Mouse (Mus musculus) MEL (cell line): Measurements from ENCODE around the gene Cblc. TPM values are rescaled to one million over a fixed set of nuclear protein-coding genes. Genes with fewer than 3 reads are reported as not detected.

Experiments used
- DNase-seq: peaks from one replicate; pipeline ENCODE4 v3.0.0; 2011; ENCODE audit warnings: low read depth, low spot score
- H3K27ac ChIP-seq: 2 replicates; pipeline ENCODE4 v1.5.1; 2012; ENCODE audit warnings: low read depth, mild to moderate bottlenecking, control low read depth, low read length, moderate library complexity; ENCODE audit not compliant: control insufficient read depth
- H3K27me3 ChIP-seq, 2 experiments: fragments of 150-350 bp in 1 of 2; sonication (generic) in 1 of 2; 2 replicates each; pipeline ENCODE4 v1.6.1; 2012; ENCODE audit warnings: low read length in 2 of 2, mild to moderate bottlenecking in 2 of 2, improper control_type of control experiment in 1 of 2, moderate library complexity in 1 of 2; ENCODE audit not compliant: insufficient read depth in 2 of 2, control insufficient read depth in 1 of 2
- H3K36me3 ChIP-seq, 2 experiments: 2 replicates each; pipeline ENCODE4 v1.6.1; 2012 to 2014; ENCODE audit warnings: low read length in 2 of 2, improper control_type of control experiment in 1 of 2, inconsistent platforms in 1 of 2, mild to moderate bottlenecking in 1 of 2; ENCODE audit not compliant: insufficient read depth in 2 of 2, control insufficient read depth in 1 of 2
- H3K4me1 ChIP-seq, 2 experiments: fragments of 150-350 bp in 1 of 2; sonication (generic) in 1 of 2; 2 replicates each; pipeline ENCODE4 v1.6.1; 2012; ENCODE audit warnings: low read length in 2 of 2, improper control_type of control experiment in 1 of 2, mild to moderate bottlenecking in 1 of 2; ENCODE audit not compliant: insufficient read depth in 2 of 2, control insufficient read depth in 1 of 2
- H3K4me3 ChIP-seq, 2 experiments: fragments of 150-350 bp in 1 of 2; sonication (generic) in 1 of 2; 2 replicates each; pipeline ENCODE4 v1.5.1; 2012; ENCODE audit warnings: low read depth in 2 of 2, low read length in 2 of 2, mild to moderate bottlenecking in 2 of 2, moderate library complexity in 2 of 2, control low read depth in 1 of 2, improper control_type of control experiment in 1 of 2; ENCODE audit not compliant: control insufficient read depth in 1 of 2, insufficient read depth in 1 of 2
- H3K79me2 ChIP-seq: 2 replicates; pipeline ENCODE4 v1.6.1; 2012; ENCODE audit warnings: mild to moderate bottlenecking, low read length, moderate library complexity; ENCODE audit not compliant: control insufficient read depth, poor library complexity, insufficient read depth
- H3K9ac ChIP-seq: 2 replicates; pipeline ENCODE4 v1.6.1; 2012; ENCODE audit warnings: low read depth, mild to moderate bottlenecking, control low read depth, low read length, moderate library complexity; ENCODE audit not compliant: control insufficient read depth, poor library complexity, severe bottlenecking
- H3K9me3 ChIP-seq: fragments of 150-350 bp; sonication (generic); replicated peaks from 2 replicates; pipeline ENCODE4 v1.6.1; 2012; ENCODE audit warnings: mild to moderate bottlenecking, low read length, improper control_type of control experiment, moderate library complexity; ENCODE audit not compliant: insufficient read depth
- CHD2 ChIP-seq: IDR thresholded peaks from 2 replicates; pipeline ENCODE4 v1.6.1; 2011; ENCODE audit warnings: low read length, improper control_type of control experiment
- CTCF ChIP-seq, 3 experiments: IDR thresholded peaks in 2 of 3; conservative IDR thresholded peaks in 1 of 3; 2 replicates each; pipeline ENCODE4 v1.5.1; 2011 to 2012; ENCODE audit warnings: low read length in 3 of 3, low read depth in 2 of 3, mild to moderate bottlenecking in 2 of 3, improper control_type of control experiment in 1 of 3, inconsistent platforms in 1 of 3, mixed read lengths in 1 of 3, moderate library complexity in 1 of 3; ENCODE audit not compliant: control insufficient read depth in 1 of 3, insufficient read depth in 1 of 3, poor library complexity in 1 of 3, severe bottlenecking in 1 of 3
- EP300 ChIP-seq, 2 experiments: IDR thresholded peaks; 2 replicates each; pipeline ENCODE4 v1.6.1; 2011; ENCODE audit warnings: improper control_type of control experiment in 2 of 2, low read length in 2 of 2, low read depth in 1 of 2, mild to moderate bottlenecking in 1 of 2
- ETS1 ChIP-seq: IDR thresholded peaks from 2 replicates; pipeline ENCODE4 v1.6.1; 2012; ENCODE audit warnings: low read depth, mild to moderate bottlenecking, inconsistent platforms, low read length, improper control_type of control experiment, moderate library complexity
- HCFC1 ChIP-seq: IDR thresholded peaks from 2 replicates; pipeline ENCODE4 v1.6.1; 2012; ENCODE audit warnings: low read depth, mild to moderate bottlenecking, inconsistent platforms, low read length, improper control_type of control experiment, moderate library complexity
- JUND ChIP-seq: IDR thresholded peaks from 2 replicates; pipeline ENCODE4 v1.6.1; 2011; ENCODE audit warnings: low read depth, mild to moderate bottlenecking, improper control_type of control experiment, low read length
- MAFK ChIP-seq: IDR thresholded peaks from 2 replicates; pipeline ENCODE4 v1.6.1; 2011; ENCODE audit warnings: low read depth, mild to moderate bottlenecking, low read length, improper control_type of control experiment, borderline replicate concordance
- MEF2A ChIP-seq: IDR thresholded peaks from 2 replicates; pipeline ENCODE4 v1.6.1; 2014; ENCODE audit warnings: low read depth, mild to moderate bottlenecking, inconsistent platforms, low read length, improper control_type of control experiment; ENCODE audit not compliant: poor library complexity, insufficient replicate concordance, severe bottlenecking; ENCODE audit errors: extremely low read depth
- MXI1 ChIP-seq: IDR thresholded peaks from 2 replicates; pipeline ENCODE4 v1.6.1; 2011; ENCODE audit warnings: mild to moderate bottlenecking, low read depth, low read length, improper control_type of control experiment
- NRF1 ChIP-seq: IDR thresholded peaks from 2 replicates; pipeline ENCODE4 v1.6.1; 2014; ENCODE audit warnings: low read depth, mild to moderate bottlenecking, inconsistent platforms, low read length, improper control_type of control experiment, moderate library complexity; ENCODE audit not compliant: poor library complexity, insufficient read depth, severe bottlenecking
- POLR2AphosphoS5 ChIP-seq: IDR thresholded peaks from 2 replicates; pipeline ENCODE4 v1.6.1; 2012; ENCODE audit warnings: low read depth, borderline replicate concordance, mild to moderate bottlenecking, inconsistent platforms, low read length, moderate library complexity, mixed read lengths
- RAD21 ChIP-seq: IDR thresholded peaks from 2 replicates; pipeline ENCODE4 v1.6.1; 2011; ENCODE audit warnings: mild to moderate bottlenecking, low read depth, low read length, improper control_type of control experiment
- SMC3 ChIP-seq: IDR thresholded peaks from 2 replicates; pipeline ENCODE4 v1.6.1; 2011; ENCODE audit warnings: low read depth, low read length, improper control_type of control experiment
- TAL1 ChIP-seq: IDR thresholded peaks from 2 replicates; pipeline ENCODE4 v1.6.1; 2012; ENCODE audit warnings: mild to moderate bottlenecking, inconsistent platforms, low read length, moderate library complexity, mixed read lengths
- TBP ChIP-seq: IDR thresholded peaks from 2 replicates; pipeline ENCODE4 v1.8.0; 2011; ENCODE audit warnings: low read depth, low read length, improper control_type of control experiment
- TCF12 ChIP-seq: IDR thresholded peaks from 2 replicates; pipeline ENCODE4 v1.6.1; 2014; ENCODE audit warnings: low read depth, mild to moderate bottlenecking, inconsistent platforms, low read length, improper control_type of control experiment, moderate library complexity
- USF1 ChIP-seq: IDR thresholded peaks from 2 replicates; pipeline ENCODE4 v1.6.1; 2014; ENCODE audit warnings: low read depth, mild to moderate bottlenecking, inconsistent platforms, low read length, improper control_type of control experiment, moderate library complexity
- ZC3H11A ChIP-seq: IDR thresholded peaks from 2 replicates; pipeline ENCODE4 v1.6.1; 2012; ENCODE audit warnings: low read depth, mild to moderate bottlenecking, inconsistent platforms, low read length, improper control_type of control experiment
- ZKSCAN1 ChIP-seq: IDR thresholded peaks from 2 replicates; pipeline ENCODE4 v1.6.1; 2012; ENCODE audit warnings: low read depth, mild to moderate bottlenecking, inconsistent platforms, low read length, improper control_type of control experiment, moderate library complexity
- polyA plus RNA-seq, 2 experiments: library from polyadenylated mRNA; stranded (reverse) in 1 of 2; unstranded in 1 of 2; fragments of >175 nt in 1 of 2; fragments of >200 nt in 1 of 2; gene quantifications; 2 replicates each; pipeline versions ENCODE4 v1.2.1 to v1.2.4; 2012; ENCODE audit warnings: low replicate concordance in 2 of 2, low read depth in 1 of 2; ENCODE audit not compliant: insufficient read length in 2 of 2, insufficient read depth in 1 of 2, missing spikeins in 1 of 2
- total RNA-seq: library from RNA; depleted of rRNA; stranded (reverse); fragments of 300-350 nt; gene quantifications from 2 replicates; pipeline ENCODE4 v1.2.3, GENCODE M21; 2012

Cblc gene
- total and polyA plus RNA-seq, 3 experiments, result not detected

- TF ChIP-seq ZKSCAN1, result no peak
- TF ChIP-seq SMC3, result no peak
- TF ChIP-seq CTCF (IDR thresholded peaks at IDR 0.05 in 2 of 3, conservative IDR thresholded peaks at IDR 0.05 in 1 of 3; ENCODE audit: control insufficient read depth in 1 of 3, insufficient read depth in 1 of 3, low read depth in 2 of 3, low read length in 3 of 3, poor library complexity in 1 of 3, severe bottlenecking in 1 of 3), result peak in 2 of 3 experiments; percentile 39 to 40; a peak in 4 of 6 replicates
- no peak for TF ChIP-seq POLR2AphosphoS5
- TF ChIP-seq HCFC1, result no peak
- no peak for TF ChIP-seq MXI1
- peak; percentile 13 for TF ChIP-seq RAD21
- no peak for TF ChIP-seq TBP
- no peak for TF ChIP-seq MAFK
- TF ChIP-seq ETS1, result no peak
- TF ChIP-seq JUND, result no peak
- no peak for TF ChIP-seq ZC3H11A
- TF ChIP-seq TCF12, result no peak
- no peak for TF ChIP-seq EP300 (IDR thresholded peaks at IDR 0.05; ENCODE audit: low read depth in 1 of 2, low read length in 2 of 2)
- no peak for TF ChIP-seq CHD2
- no peak for TF ChIP-seq TAL1
- Histone ChIP-seq H3K79me2 (no peaks in the 10 kb centered on the region), H3K4me3 (no peak overlapping the region), H3K9me3 (no peaks in the 10 kb centered on the region), H3K4me1 (peaks cover 13 to 30% of the 10 kb centered on the region in 2 experiments; a peak in 3 of 4 replicates), H3K27me3 (no peaks in the 10 kb centered on the region), H3K9ac (no peak overlapping the region), H3K27ac (no peak overlapping the region), H3K36me3 (peaks cover 0 to 15% of the 10 kb centered on the region in 2 experiments; a peak in 2 of 4 replicates)
- peak; percentile 37 for DNase-seq
Observed at GRCm38 (mm10) chr7:19752652-19753051, 44.0 kb downstream of the Cblc start.

- 0 out of 4 replicates have a peak overlapping the region, but pooled peaks of 1 of the 2 experiments have one; percentile 13 for H3K4me3 ChIP-seq
- DNase-seq, result no peak
Observed at GRCm38 (mm10) chr7:19751070-19751383, 45.6 kb downstream of the Cblc start.

More at GRCm38 (mm10) chr7:19751070-19751383, 45.6 kb downstream of the Cblc start:
- no peak for TF ChIP-seq TBP
- TF ChIP-seq MEF2A, result no peak
- no peak for TF ChIP-seq MXI1
- TF ChIP-seq TAL1, result no peak
- no peak for TF ChIP-seq POLR2AphosphoS5
- no peak for TF ChIP-seq ZKSCAN1
- TF ChIP-seq SMC3, result no peak
- no peak for TF ChIP-seq USF1
- no peak for TF ChIP-seq NRF1
- TF ChIP-seq MAFK, result no peak
- TF ChIP-seq, all 39 proteins: peak for 0
- Histone ChIP-seq H3K9ac (no peak overlapping the region), H3K27me3 (no peaks in the 10 kb centered on the region), H3K36me3 (peaks cover 0 to 23% of the 10 kb centered on the region in 2 experiments; a peak in 2 of 4 replicates), H3K4me1 (peaks cover 17 to 38% of the 10 kb centered on the region in 2 experiments), H3K9me3 (no peaks in the 10 kb centered on the region), H3K79me2 (no peaks in the 10 kb centered on the region), H3K27ac (no peak overlapping the region)
